Mouse (Mus musculus): ENCODE measurements around the gene Olfr1225.
"Not testable (repeated sequence)": the region's sequence is repeated elsewhere in the genome, so short reads cannot be mapped to it uniquely, and the experiment has no call there.

The Olfr1225 gene

GRCm38 (mm10) chr2:89174569-89174968, at the start of gene Olfr1225:
Gene Olfr1225 (minus strand): TSS chr2:89174669.
- in situ Hi-C loops (cut with MboI, MseI) = no loop called here

- in situ Hi-C loops (cut with MboI, MseI) = no loop called here
Measured at GRCm38 (mm10) chr2:89199948-89200347, 25.5 kb upstream of the Olfr1225 start, which contains the start of gene Olfr1226. Gene Olfr1226 (minus strand): TSS chr2:89200048.

DNA sequence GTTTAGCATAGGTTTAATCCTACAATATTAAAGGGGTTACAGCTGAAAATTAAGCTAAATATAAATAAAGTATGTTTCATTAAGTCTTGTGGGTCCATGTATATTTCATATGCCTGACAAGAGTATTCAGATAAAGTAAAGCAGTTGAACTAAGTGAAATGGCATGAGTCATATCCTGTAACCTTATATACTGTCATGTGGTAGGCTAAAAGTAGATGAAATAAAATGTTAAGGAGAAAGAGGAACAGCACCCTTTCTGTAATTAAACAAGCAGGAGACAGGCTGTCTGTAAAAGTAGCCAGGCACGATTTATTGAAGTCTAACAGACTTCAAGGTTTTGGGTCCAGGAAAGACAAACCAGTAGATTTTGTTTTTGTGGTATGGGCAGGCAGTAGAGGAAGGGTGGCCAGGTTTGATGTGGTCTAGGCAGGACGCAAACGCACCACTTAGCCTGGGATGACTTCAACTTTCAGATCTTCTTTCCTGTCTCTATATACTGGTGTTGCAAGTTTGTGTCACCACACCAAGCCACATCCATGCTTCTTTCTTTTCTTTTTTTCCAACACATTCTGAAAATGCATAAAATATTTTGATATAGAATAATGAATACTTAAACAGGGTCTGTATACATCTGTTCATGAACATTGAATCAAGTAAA, 22.0 kb upstream of the Olfr1225 start:
- in situ Hi-C loops (cut with MboI, MseI) = no loop called here

DNA sequence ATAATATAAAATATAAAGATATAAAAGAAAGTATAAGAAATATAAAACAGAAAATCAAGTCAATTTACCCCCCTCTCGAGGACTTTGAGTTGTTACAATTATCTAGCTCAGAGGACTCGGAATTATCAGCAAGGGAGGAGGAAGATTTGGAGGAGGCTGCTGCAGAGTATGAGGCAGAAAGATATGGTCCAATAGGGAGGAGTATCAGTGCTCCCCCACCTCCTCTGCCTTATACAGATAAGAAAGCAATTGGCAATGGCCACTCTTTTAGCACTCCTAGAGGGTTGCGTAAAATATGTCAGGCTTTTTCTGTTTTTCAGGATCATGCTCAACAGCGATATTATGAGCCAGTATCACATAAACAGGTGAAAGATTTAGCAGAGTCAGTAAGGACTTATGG, 9.8 kb downstream of the Olfr1225 start:
- in situ Hi-C loops (cut with MboI, MseI) = not testable (repeated sequence)

- in situ Hi-C loops (cut with MboI, MseI) = not testable (repeated sequence)
Measured at GRCm38 (mm10) chr2:89163991-89164390, 10.5 kb downstream of the Olfr1225 start, which contains the start of gene Olfr1224-ps1. Gene Olfr1224-ps1 (minus strand): TSS chr2:89164091.

DNA sequence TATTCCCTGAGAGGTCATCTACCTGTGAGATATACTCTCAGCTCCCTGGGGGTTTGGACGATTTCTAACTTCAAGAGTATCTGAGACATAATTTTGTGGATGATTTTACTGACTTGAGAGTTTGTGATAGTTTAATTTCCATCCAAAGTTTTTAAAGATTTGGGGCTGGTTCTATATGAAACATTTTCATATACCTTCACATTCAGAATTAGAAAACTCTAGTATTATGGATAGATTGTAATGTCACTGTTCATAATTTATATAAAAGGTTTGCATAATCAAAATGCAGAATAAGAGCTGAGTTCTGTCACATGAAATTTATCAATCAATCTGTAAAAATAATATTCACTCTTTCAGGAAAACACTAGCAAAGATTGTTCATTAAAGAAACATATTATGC, 23.0 kb downstream of the Olfr1225 start, which contains the start of gene Olfr1223:
TSS of gene Olfr1223 (minus strand) at position 101 of the 400 bp plus-strand sequence.
- in situ Hi-C loops (cut with MboI, MseI) = no loop called here

DNA sequence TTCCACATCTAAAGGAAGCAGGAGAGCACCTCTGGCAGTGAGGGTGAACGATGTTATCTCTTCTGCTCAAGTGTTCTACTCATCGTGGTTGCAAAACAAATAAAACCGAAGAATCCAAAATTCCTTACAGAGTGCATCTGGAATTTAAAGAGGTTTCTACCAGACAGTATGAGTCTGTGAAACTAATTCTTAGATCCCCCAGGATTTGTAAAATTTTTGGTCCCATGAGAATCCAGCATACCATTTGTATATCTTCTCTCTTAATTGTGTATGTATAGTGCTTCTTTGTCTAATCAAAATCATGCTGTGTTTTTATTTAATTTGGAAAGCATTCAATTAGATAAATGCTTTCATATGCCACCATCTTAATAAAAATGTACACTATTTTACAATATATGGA, 41.5 kb downstream of the Olfr1225 start, which contains the start of gene Olfr1222:
TSS of gene Olfr1222 (minus strand) at position 101 of the 400 bp plus-strand sequence.
- in situ Hi-C loops (cut with MboI, MseI) = no loop called here
